Mouse (Mus musculus) hindbrain, postnatal 0 days (tissue): ENCODE results near the gene B3gntl1. TPM values are rescaled to one million over a fixed set of nuclear protein-coding genes. Genes with fewer than 3 reads are reported as not detected.
A peak's percentile ranks its signal among the peaks of the same experiment; 100 is the strongest.

ENCODE experiments used
- ATAC-seq: fragments of 200-750 bp; cut with Nextera tagmentation; 2 replicates; pipeline ENCODE4 v1.8.0; 2017; ENCODE audit warnings: mild to moderate bottlenecking, moderate TSS enrichment, moderate library complexity
- DNase-seq: peaks from one replicate; pipeline ENCODE4 v3.0.0-alpha.2; 2015; ENCODE audit warnings: low spot score
- H3K27ac ChIP-seq: fragments of 300-500 bp; sonication (generic); 2 replicates; pipeline ENCODE4 v1.5.1; 2014; ENCODE audit warnings: mild to moderate bottlenecking
- H3K27me3 ChIP-seq: fragments of 300-500 bp; sonication (generic); 2 replicates; pipeline ENCODE4 v1.6.1; 2014; ENCODE audit warnings: low read length, mixed read lengths; ENCODE audit not compliant: insufficient read depth
- H3K36me3 ChIP-seq: fragments of 300-500 bp; sonication (generic); 2 replicates; pipeline ENCODE4 v1.6.1; 2014; ENCODE audit warnings: low read length, mixed read lengths; ENCODE audit not compliant: insufficient read depth
- H3K4me1 ChIP-seq: fragments of 300-500 bp; sonication (generic); 2 replicates; pipeline ENCODE4 v1.6.1; 2014; ENCODE audit warnings: antibody characterized with exemption, low read length, mixed read lengths; ENCODE audit not compliant: insufficient read depth
- H3K4me2 ChIP-seq: fragments of 300-500 bp; sonication (generic); 2 replicates; pipeline ENCODE4 v1.6.1; 2014; ENCODE audit warnings: low read depth, mild to moderate bottlenecking, low read length, moderate library complexity, mixed read lengths
- H3K4me3 ChIP-seq: fragments of 300-500 bp; sonication (generic); 2 replicates; pipeline ENCODE4 v1.5.1; 2014; ENCODE audit warnings: low read length
- H3K9ac ChIP-seq: fragments of 300-500 bp; sonication (generic); replicated peaks from 2 replicates; pipeline ENCODE4 v1.6.1; 2014; ENCODE audit warnings: mild to moderate bottlenecking, low read length, moderate library complexity, mixed read lengths
- H3K9me3 ChIP-seq: fragments of 300-500 bp; sonication (generic); 2 replicates; pipeline ENCODE4 v1.6.1; 2016; ENCODE audit warnings: low read length, mixed read lengths
- CTCF ChIP-seq: IDR thresholded peaks from 2 replicates; pipeline ENCODE4 v1.5.1; 2016; ENCODE audit warnings: antibody characterized with exemption, control low read depth, low read depth
- WGBS: fragments of 180-500 bp; shearing (Covaris S2); extraction: QIAGEN DNeasy Blood & Tissue Kit; methylation state at CpG from one replicate; pipeline ENCODE4 v1.1.7; 2014; 5-methylcytosine and 5-hydroxymethylcytosine counted together
- polyA plus RNA-seq: library from polyadenylated mRNA; unstranded; fragments of >200 nt; fragmentation: Nextera tagmentation; extraction: Ambion mirVana; gene quantifications from 2 replicates; pipeline ENCODE4 v1.2.1, GENCODE M21; 2015
- total RNA-seq: library from RNA; depleted of rRNA; stranded (reverse); fragments of >200 nt; gene quantifications from 2 replicates; pipeline ENCODE4 v1.2.3, GENCODE M21; 2014

The B3gntl1 gene
- total and polyA plus RNA-seq, 2 experiments from 2014 or later, result 6.0 to 11.0 TPM

DNA sequence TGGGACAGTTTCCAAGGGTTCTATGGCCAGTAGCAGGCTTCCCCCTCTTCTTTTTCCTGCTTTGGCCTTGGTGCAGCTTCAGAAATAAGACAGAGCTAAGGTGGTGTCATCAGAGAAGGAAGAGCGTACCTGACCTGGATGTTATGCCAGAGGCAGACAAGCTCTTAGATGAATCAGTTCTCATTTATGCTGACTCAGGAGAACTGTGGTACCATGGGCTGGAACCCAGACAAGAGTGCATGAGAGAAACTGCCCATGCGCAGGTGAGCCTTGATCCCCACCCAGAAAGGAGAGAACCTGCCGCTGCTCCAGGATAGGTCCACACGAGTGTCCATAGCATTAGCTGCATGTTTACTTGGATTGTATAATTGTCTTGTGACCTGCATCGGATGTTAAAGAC is 37.3 kb upstream of the B3gntl1 start:
- Histone ChIP-seq H3K27me3 (no peaks in the 10 kb centered on the region), H3K4me2 (no peak overlapping the region), H3K9ac (no peak overlapping the region), H3K27ac (no peak overlapping the region), H3K36me3 (no peaks in the 10 kb centered on the region; the same call in 1 of the 2 replicates), H3K9me3 (no peaks in the 10 kb centered on the region), H3K4me3 (no peak overlapping the region), H3K4me1 (no peaks in the 10 kb centered on the region)
- no peak for TF ChIP-seq CTCF
- 94% methylated on average over 5 of the region's 5 CpGs for WGBS
- ATAC-seq, result no peak
- no peak for DNase-seq

DNA sequence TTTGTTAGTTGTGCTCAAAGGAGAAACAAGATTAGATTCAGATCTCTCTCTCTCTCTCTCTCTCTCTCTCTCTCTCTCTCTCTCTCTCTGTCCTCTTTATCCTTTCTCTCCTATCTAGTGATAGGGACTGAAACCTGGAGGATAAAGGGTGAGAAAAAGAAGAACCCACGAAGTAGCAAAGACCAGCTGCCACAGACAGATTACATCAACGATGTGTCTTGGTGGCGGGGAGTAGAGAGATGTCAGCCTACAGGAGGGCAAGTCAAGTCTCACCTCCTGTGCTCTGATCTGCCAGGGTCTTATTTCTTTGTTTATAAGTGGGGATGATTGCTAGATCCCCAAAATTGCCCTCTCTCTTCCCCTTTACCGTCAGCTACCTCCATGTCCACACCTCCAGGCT is 36.3 kb upstream of the B3gntl1 start:
- H3K9ac ChIP-seq, result no peak overlapping the region
- no peaks in the 10 kb centered on the region for H3K27me3 ChIP-seq
- no peak overlapping the region for H3K27ac ChIP-seq
- no peak overlapping the region for H3K4me3 ChIP-seq
- no peak overlapping the region for H3K4me2 ChIP-seq
- H3K4me1 ChIP-seq, result peaks cover 3% of the 10 kb centered on the region; the same call in 1 of the 2 replicates
- DNase-seq, result no peak
- no peak for ATAC-seq
- WGBS, result 89% methylated on average over 4 of the region's 4 CpGs
- no peak for TF ChIP-seq CTCF
- H3K9me3 ChIP-seq, result no peaks in the 10 kb centered on the region
- H3K36me3 ChIP-seq, result no peaks in the 10 kb centered on the region

DNA sequence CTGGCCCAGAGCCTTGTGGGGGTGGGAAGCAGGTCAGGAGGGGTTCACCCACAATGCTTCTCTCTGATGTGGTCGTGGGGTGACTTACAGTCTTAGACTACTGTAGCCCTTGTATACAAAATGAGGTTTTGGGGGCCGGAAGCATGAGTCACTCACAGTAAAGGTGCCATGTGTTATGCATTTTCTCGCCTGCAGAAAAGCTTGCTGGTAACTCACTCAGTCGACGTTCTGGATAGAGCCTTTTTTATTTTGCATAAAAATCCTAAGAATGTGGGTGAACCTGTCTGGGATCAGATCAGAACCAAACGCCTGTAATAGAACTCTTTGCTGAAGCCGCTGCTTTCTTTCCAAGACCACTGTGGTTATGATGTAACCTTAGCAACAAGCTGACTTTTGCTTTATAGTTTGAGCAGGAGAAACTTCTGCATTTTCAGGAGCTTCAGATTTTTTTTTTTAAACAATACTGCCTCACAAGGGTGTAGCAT is 33.6 kb upstream of the B3gntl1 start:
- H3K36me3 ChIP-seq, result no peaks in the 10 kb centered on the region
- 36% methylated on average over 7 of the region's 7 CpGs for WGBS
- no peak overlapping the region for H3K27ac ChIP-seq
- peaks cover 9% of the 10 kb centered on the region; the same call in 1 of the 2 replicates for H3K4me1 ChIP-seq
- H3K9me3 ChIP-seq, result no peaks in the 10 kb centered on the region
- H3K4me2 ChIP-seq, result no peak overlapping the region
- ATAC-seq (no peak), DNase-seq (no peak)
- no peaks in the 10 kb centered on the region for H3K27me3 ChIP-seq
- H3K4me3 ChIP-seq, result no peak overlapping the region
- TF ChIP-seq CTCF, result no peak
- H3K9ac ChIP-seq, result no peak overlapping the region

DNA sequence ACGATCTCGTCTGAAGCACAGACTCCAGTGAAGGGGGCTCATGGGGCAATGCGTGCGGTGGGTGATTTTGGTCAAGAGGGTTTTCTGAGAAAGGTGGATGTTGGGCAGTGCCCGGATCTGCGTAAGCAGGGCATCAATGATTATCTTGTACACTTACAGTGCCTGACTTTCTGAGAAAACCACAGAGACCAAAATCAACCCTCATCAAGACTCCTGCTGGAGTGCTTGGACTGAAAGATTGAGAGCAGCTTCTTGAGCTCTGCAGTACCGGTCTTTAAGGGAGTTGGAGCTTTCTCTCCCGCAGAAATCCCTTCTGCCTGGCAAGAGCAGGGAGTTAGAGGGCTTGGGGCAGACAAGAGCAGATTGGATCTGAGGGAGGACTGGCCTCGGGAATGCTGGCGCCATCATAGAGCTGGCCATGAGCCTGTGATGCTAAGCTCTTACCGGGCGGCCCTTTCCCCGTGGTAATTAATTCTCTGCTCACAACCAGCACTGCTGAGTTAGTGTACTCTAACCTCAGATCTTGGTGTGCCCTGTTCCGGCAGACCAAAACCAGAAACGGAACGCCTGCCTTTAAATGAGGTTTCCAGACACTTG is 30.8 kb upstream of the B3gntl1 start:
- peak overlapping the region; percentile 82 for H3K4me3 ChIP-seq
- peak overlapping the region; percentile 98 for H3K4me2 ChIP-seq
- no peak; the same call in 1 of the 2 replicates for ATAC-seq
- H3K27ac ChIP-seq, result peak overlapping the region; percentile 72; the same call in 1 of the 2 replicates
- H3K27me3 ChIP-seq, result no peaks in the 10 kb centered on the region
- H3K4me1 ChIP-seq, result peaks cover 9% of the 10 kb centered on the region; the same call in 1 of the 2 replicates
- TF ChIP-seq CTCF, result no peak
- H3K9ac ChIP-seq, result peak overlapping the region; percentile 62
- no peaks in the 10 kb centered on the region for H3K9me3 ChIP-seq
- 10% methylated on average over 16 of the region's 16 CpGs for WGBS
- DNase-seq, result peak; percentile 24
- H3K36me3 ChIP-seq, result no peaks in the 10 kb centered on the region

DNA sequence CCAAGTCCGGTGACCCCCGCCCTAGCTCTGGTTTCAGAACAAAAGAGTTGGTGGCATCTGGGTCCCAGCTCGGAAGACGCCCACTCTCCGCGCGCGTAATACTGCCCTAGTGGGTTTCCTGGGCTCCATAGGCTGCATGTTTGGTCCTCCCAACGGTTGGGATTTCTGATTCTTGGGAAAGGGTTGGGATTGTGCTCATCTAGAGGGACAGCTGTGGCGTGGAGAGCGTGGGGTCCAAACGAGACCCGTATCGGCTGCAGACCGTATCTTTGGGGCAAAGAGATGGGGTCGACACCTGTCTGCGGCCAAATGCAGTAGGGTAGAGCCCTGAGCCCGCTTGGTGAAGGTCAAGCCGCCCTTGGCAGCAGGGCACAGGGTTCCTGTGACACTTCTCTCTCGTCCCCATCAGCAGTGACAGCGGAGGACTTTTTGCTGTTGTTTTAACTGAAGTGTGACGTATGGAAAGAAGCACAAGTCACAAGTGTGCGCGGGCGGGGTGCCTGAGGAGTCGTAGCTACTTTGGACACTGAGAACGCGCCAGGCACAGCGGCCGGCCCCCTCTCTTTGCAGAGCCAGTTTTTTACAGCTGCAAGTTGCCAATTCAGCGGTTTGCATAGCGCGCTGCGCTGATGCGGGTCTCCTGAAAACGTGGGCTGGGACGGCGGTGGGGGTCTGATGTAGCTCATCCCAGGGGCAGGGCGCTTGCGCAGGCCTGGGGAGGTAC is 30.1 kb upstream of the B3gntl1 start:
- no peak for TF ChIP-seq CTCF
- peak overlapping the region; percentile 72 for H3K27ac ChIP-seq
- peak overlapping the region; percentile 98 for H3K4me2 ChIP-seq

DNA sequence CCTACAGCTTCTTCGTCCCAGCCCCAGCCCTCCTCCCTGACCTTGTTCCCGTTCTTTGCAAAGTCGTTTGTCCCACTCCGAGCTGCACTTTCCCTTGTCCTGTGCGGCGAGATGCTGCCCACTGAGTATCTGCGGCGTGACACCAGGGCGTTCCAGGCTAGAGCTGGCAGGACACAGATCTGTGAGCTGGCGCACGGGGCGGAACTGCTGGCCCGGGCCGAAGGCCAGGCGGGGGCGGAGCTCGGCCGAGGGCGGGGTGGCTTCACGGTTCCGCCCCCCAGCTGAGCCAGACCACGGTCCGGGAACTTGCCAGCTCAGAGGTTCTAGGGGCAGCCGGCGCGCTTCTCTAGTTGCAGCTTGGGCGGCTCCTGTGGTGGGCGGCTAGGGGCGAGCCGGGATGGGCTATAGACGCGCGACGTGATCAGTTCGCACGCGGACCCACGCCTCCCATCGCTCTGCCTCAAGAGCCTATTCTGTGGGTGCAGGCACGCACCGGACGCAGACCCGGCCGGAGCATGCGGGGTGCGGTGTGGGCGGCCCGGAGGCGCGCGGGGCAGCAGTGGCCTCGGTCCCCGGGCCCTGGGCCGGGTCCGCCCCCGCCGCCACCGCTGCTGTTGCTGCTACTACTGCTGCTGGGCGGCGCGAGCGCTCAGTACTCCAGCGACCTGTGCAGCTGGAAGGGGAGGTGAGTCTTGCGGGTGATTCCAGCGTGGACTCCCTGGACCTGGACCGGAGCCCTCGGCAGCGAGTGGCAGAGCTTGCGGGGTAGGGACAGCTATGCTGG is 29.4 kb upstream of the B3gntl1 start:
- Histone ChIP-seq H3K9me3 (no peaks in the 10 kb centered on the region), H3K4me1 (peaks cover 9% of the 10 kb centered on the region; the same call in 1 of the 2 replicates), H3K27ac (peak overlapping the region; percentile 72), H3K9ac (peak overlapping the region; percentile 62), H3K27me3 (no peaks in the 10 kb centered on the region), H3K36me3 (no peaks in the 10 kb centered on the region), H3K4me3 (peak overlapping the region; percentile 82), H3K4me2 (peak overlapping the region; percentile 98)
- under 1% methylated on average over 67 of the region's 69 CpGs for WGBS
- ATAC-seq, result peak; percentile 94
- no peak for TF ChIP-seq CTCF
- peak; percentile 86 for DNase-seq

More for the DNA sequence above, 30.1 kb upstream of the B3gntl1 start:
- H3K4me3 ChIP-seq, result peak overlapping the region; percentile 82
- ATAC-seq (peak; percentile 35), DNase-seq (peak; percentile 66)
- H3K9me3 ChIP-seq, result no peaks in the 10 kb centered on the region
- WGBS, result under 1% methylated on average over 40 of the region's 40 CpGs
- H3K9ac ChIP-seq, result peak overlapping the region; percentile 62
- H3K4me1 ChIP-seq, result peaks cover 9% of the 10 kb centered on the region; the same call in 1 of the 2 replicates
- H3K27me3 ChIP-seq, result no peaks in the 10 kb centered on the region
- H3K36me3 ChIP-seq, result no peaks in the 10 kb centered on the region
